14 mouse cellular contexts compared by ENCODE assay signal in the genomic region with DNA sequence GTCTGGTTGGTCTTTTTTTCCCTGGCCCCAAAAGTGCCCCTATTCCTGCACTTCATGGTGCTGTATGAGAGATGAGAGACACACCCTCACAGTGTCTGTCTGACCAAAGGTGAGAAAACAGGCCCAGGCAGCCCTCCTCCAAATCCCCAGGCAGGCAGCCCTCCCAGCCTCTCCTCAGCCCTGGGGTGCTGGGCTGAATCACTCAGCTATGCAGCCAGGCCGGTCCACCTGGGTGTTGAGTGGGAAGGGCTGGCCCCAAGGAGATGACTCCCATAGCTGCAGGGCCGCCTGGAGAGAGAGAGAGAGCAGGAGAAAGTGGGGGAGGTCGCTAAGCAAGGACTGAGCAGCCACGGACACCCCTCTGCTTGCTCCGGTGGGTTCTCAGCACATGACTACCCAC. TPM values are rescaled to one million over a fixed set of nuclear protein-coding genes. Genes with fewer than 3 reads are reported as not detected.
DNase-seq lines count a peak whose midpoint lies in the region; ATAC-seq and TF ChIP-seq lines count a peak whose summit lies in the region.
"Had no signal": no experiment of that assay in that cellular context is flagged by ENCODE, and none has a peak within 500 bp of the region (broad histone marks: within the 10 kb centered on the region; RNA-seq: fewer than 3 reads in every experiment).

No protein-coding gene starts in this region.

- 23% methylated on average over 5 of the region's 5 CpGs for WGBS in embryonic facial prominence, embryonic 10.5 days
- WGBS in kidney, embryonic 14.5 days, result 16% methylated on average over 5 of the region's 5 CpGs
- WGBS in lung, embryonic 15.5 days, result 26% methylated on average over 5 of the region's 5 CpGs

- TF ChIP-seq CTCF in ES-Bruce4 (IDR thresholded peaks at IDR 0.05; ENCODE audit: low read depth, low read length), result no peak

- H3K4me1 ChIP-seq in ES-Bruce4 (ENCODE audit: control insufficient read depth, insufficient read depth, low read length), result peaks cover 10% of the 10 kb centered on the region
- peaks cover 99% of the 10 kb centered on the region for H3K4me1 ChIP-seq in embryonic facial prominence, embryonic 10.5 days
- peaks cover 75% of the 10 kb centered on the region for H3K4me1 ChIP-seq in kidney, embryonic 14.5 days (ENCODE audit: control insufficient read depth, insufficient read depth, low read length)
- peaks cover 78% of the 10 kb centered on the region for H3K4me1 ChIP-seq in lung, embryonic 15.5 days

- no peaks in the 10 kb centered on the region for H3K36me3 ChIP-seq in ES-Bruce4 (ENCODE audit: control insufficient read depth, insufficient read depth, low read length, poor library complexity, severe bottlenecking)
- peaks cover 42% of the 10 kb centered on the region for H3K36me3 ChIP-seq in embryonic facial prominence, embryonic 10.5 days (replicated peaks)
- no peaks in the 10 kb centered on the region for H3K36me3 ChIP-seq in kidney, embryonic 14.5 days (ENCODE audit: control insufficient read depth, insufficient read depth, low read length)
- no peaks in the 10 kb centered on the region for H3K36me3 ChIP-seq in lung, embryonic 15.5 days
- H3K36me3 ChIP-seq: G1E had no signal

- peak overlapping the region; percentile 13; the same call in 1 of the 2 replicates for H3K4me2 ChIP-seq in kidney, embryonic 14.5 days (replicated peaks; ENCODE audit: low read depth, low read length)
- H3K4me2 ChIP-seq in lung, embryonic 15.5 days, result no peak overlapping the region

- no peak overlapping the region for H3K4me3 ChIP-seq in ES-Bruce4 (ENCODE audit: low read depth, low read length)
- H3K4me3 ChIP-seq in embryonic facial prominence, embryonic 10.5 days, result peak overlapping the region; percentile 35; the same call in 1 of the 2 replicates
- no peak overlapping the region for H3K4me3 ChIP-seq in kidney, embryonic 14.5 days (ENCODE audit: low read length)
- H3K4me3 ChIP-seq in lung, embryonic 15.5 days, result no peak overlapping the region

- H3K9me3 ChIP-seq in ES-Bruce4 (replicated peaks; ENCODE audit: control insufficient read depth, insufficient read depth, low read length, poor library complexity, severe bottlenecking), result no peaks in the 10 kb centered on the region
- H3K9me3 ChIP-seq in embryonic facial prominence, embryonic 10.5 days, result no peaks in the 10 kb centered on the region
- H3K9me3 ChIP-seq in kidney, embryonic 14.5 days (ENCODE audit: control insufficient read depth, low read length), result no peaks in the 10 kb centered on the region
- no peaks in the 10 kb centered on the region for H3K9me3 ChIP-seq in lung, embryonic 15.5 days

- TF ChIP-seq POLR2A in ES-Bruce4 (IDR thresholded peaks at IDR 0.05; ENCODE audit: insufficient read depth, low read length), result no peak

- peak; percentile 71 for TF ChIP-seq EP300 in ES-Bruce4 (IDR thresholded peaks at IDR 0.05; ENCODE audit: insufficient read depth, low read depth, low read length)

- H3K9ac ChIP-seq in ES-Bruce4 (ENCODE audit: low read depth, poor library complexity, severe bottlenecking), result 0 out of 2 replicates have a peak overlapping the region, but pooled peaks have one; percentile 4
- H3K9ac ChIP-seq in kidney, embryonic 14.5 days (ENCODE audit: low read depth, low read length), result peak overlapping the region; percentile 8; the same call in 1 of the 2 replicates
- H3K9ac ChIP-seq in lung, embryonic 15.5 days, result no peak overlapping the region

- peak; percentile 63 for DNase-seq in embryonic facial prominence, embryonic 10.5 days (ENCODE audit: low spot score)
- DNase-seq in T-cell, adult 2 months (ENCODE audit: low spot score), result no peak
- no peak for DNase-seq in heart, adult 8-10 months (ENCODE audit: low spot score)
- DNase-seq: adrenal gland, postnatal 36 days; cerebellum, postnatal 36 days; thymus, postnatal 36 days had no signal

- ATAC-seq in kidney, embryonic 14.5 days (ENCODE audit: low FRiP score, low TSS enrichment), result 0 out of 2 replicates have a peak, but pooled peaks have one; percentile 20
- peak; percentile 13; the same call in 1 of the 2 replicates for ATAC-seq in lung, embryonic 15.5 days (ENCODE audit: borderline replicate concordance, extremely low read depth, low FRiP score, low TSS enrichment)
- ATAC-seq in cerebellum, adult (ENCODE audit: insufficient number of reproducible peaks, low FRiP score, low TSS enrichment), result no peak

- no peaks in the 10 kb centered on the region for H3K27me3 ChIP-seq in ES-Bruce4 (ENCODE audit: control insufficient read depth, insufficient read depth, low read length, poor library complexity, severe bottlenecking)
- no peaks in the 10 kb centered on the region for H3K27me3 ChIP-seq in embryonic facial prominence, embryonic 10.5 days (replicated peaks; ENCODE audit: low read depth, poor library complexity, severe bottlenecking)
- H3K27me3 ChIP-seq in kidney, embryonic 14.5 days (ENCODE audit: control insufficient read depth, insufficient read depth, low read length), result no peaks in the 10 kb centered on the region
- 0 out of 2 replicates have a peak, but pooled peaks cover under 1% of the 10 kb centered on the region for H3K27me3 ChIP-seq in lung, embryonic 15.5 days

- H3K27ac ChIP-seq in ES-Bruce4 (ENCODE audit: insufficient read depth, low read length), result peak overlapping the region; percentile 28; the same call in 1 of the 2 replicates
- peak overlapping the region; percentile 79 for H3K27ac ChIP-seq in embryonic facial prominence, embryonic 10.5 days (replicated peaks)
- peak overlapping the region; percentile 76 for H3K27ac ChIP-seq in kidney, embryonic 14.5 days (ENCODE audit: low read depth, low read length)
- peak overlapping the region; percentile 45 for H3K27ac ChIP-seq in lung, embryonic 15.5 days

RNA-seq across cellular contexts. Expression of gene Fignl2, which starts 7.6 kb away (rescaled TPM):
- 25.6 and 27.4 TPM in 2 replicates for polyA plus RNA-seq in ES-Bruce4 (2011; ENCODE audit: insufficient read depth, insufficient read length, low read depth, missing spikeins)
- polyA plus RNA-seq in embryonic facial prominence, embryonic 10.5 days (2016; fragmentation: Nextera tagmentation; extraction: Ambion mirVana), result 1.2 and 1.7 TPM in 2 replicates
- polyA plus RNA-seq in kidney, embryonic 14.5 days (2014; fragmentation: Nextera tagmentation; extraction: Ambion mirVana), result 0.58 and 0.73 TPM in 2 replicates
- 0.19 and 0.24 TPM in 2 replicates for polyA plus RNA-seq in lung, embryonic 15.5 days (2015; fragmentation: Nextera tagmentation; extraction: Ambion mirVana)
- total RNA-seq in heart, adult 8-10 months (2022), result 1 to 10 TPM in 3 of 4 experiments, under 1 TPM in 1; 0.84 to 1.5 (median 1.2) TPM
- total RNA-seq: hematopoietic stem cell, adult 5-6 weeks had no signal
- polyA plus RNA-seq: G1E had no signal

RNA-seq across cellular contexts. Expression of gene Gm47841, which starts 23.6 kb away (rescaled TPM):
- polyA plus RNA-seq in ES-Bruce4 (2011; ENCODE audit: insufficient read depth, insufficient read length, low read depth, missing spikeins), result not detected in 2 replicates
- polyA plus RNA-seq in embryonic facial prominence, embryonic 10.5 days (2016; fragmentation: Nextera tagmentation; extraction: Ambion mirVana), result not detected in 2 replicates
- polyA plus RNA-seq in kidney, embryonic 14.5 days (2014; fragmentation: Nextera tagmentation; extraction: Ambion mirVana), result not detected in 2 replicates
- polyA plus RNA-seq in lung, embryonic 15.5 days (2015; fragmentation: Nextera tagmentation; extraction: Ambion mirVana), result 0.19 TPM in 1 of 2 replicates, not detected in the other
- total RNA-seq in heart, adult 8-10 months (2022), result under 1 TPM in 1 of 4 experiments, not detected in 3; 0.25 TPM
- total RNA-seq: G1E; gastrocnemius, adult 18-20 months; hematopoietic stem cell, adult 5-6 weeks; left cerebral cortex, postnatal 14 days had no signal
- polyA plus RNA-seq: G1E had no signal

RNA-seq across cellular contexts. Expression of gene Ankrd33, which starts 44.8 kb away (rescaled TPM):
- not detected in 2 replicates for polyA plus RNA-seq in ES-Bruce4 (2011; ENCODE audit: insufficient read depth, insufficient read length, low read depth, missing spikeins)
- polyA plus RNA-seq in embryonic facial prominence, embryonic 10.5 days (2016; fragmentation: Nextera tagmentation; extraction: Ambion mirVana), result 0.10 TPM in 1 of 2 replicates, not detected in the other
- not detected in 2 replicates for polyA plus RNA-seq in kidney, embryonic 14.5 days (2014; fragmentation: Nextera tagmentation; extraction: Ambion mirVana)
- polyA plus RNA-seq in lung, embryonic 15.5 days (2015; fragmentation: Nextera tagmentation; extraction: Ambion mirVana), result not detected in 2 replicates
- not detected for total RNA-seq in heart, adult 8-10 months (2022)
- total RNA-seq: G1E; gastrocnemius, adult 18-20 months; hematopoietic stem cell, adult 5-6 weeks had no signal
- polyA plus RNA-seq: G1E had no signal

RNA-seq across cellular contexts. Expression of gene Acvrl1, which starts 57.6 kb away (rescaled TPM):
- polyA plus RNA-seq in ES-Bruce4 (2011; ENCODE audit: insufficient read depth, insufficient read length, low read depth, missing spikeins), result 2.7 and 2.9 TPM in 2 replicates
- polyA plus RNA-seq in embryonic facial prominence, embryonic 10.5 days (2016; fragmentation: Nextera tagmentation; extraction: Ambion mirVana), result 10.3 and 10.6 TPM in 2 replicates
- 6.3 and 8.8 TPM in 2 replicates for polyA plus RNA-seq in kidney, embryonic 14.5 days (2014; fragmentation: Nextera tagmentation; extraction: Ambion mirVana)
- 68.2 and 72.4 TPM in 2 replicates for polyA plus RNA-seq in lung, embryonic 15.5 days (2015; fragmentation: Nextera tagmentation; extraction: Ambion mirVana)
- total RNA-seq in heart, adult 8-10 months (2022), result 10 to 100 TPM; 19.8 to 30.3 (median 23.0) TPM

Comparison
In these comparisons a context has a peak if more than half of its experiments do, and no peak if none do; other contexts are left out.
1. H3K27ac ChIP-seq: peak in every context shown above with its lines; median percentile 79 in embryonic facial prominence, embryonic 10.5 days; 76 in kidney, embryonic 14.5 days; 45 in lung, embryonic 15.5 days; 28 in ES-Bruce4.